Mouse (Mus musculus) heart, adult 2 months (tissue): ENCODE data around the gene Ldhal6b. TPM values are rescaled to one million over a fixed set of nuclear protein-coding genes. Genes with fewer than 3 reads are reported as not detected.

Experiments
- DNase-seq, 2 experiments: peaks; one replicate each; pipeline ENCODE4 v3.0.0; 2021
- H3K27ac ChIP-seq: fragments of 200-600 bp; 2 replicates; pipeline ENCODE4 v1.8.1; 2022
- H3K27me3 ChIP-seq: fragments of 200-500 bp; 2 replicates; pipeline ENCODE4 v1.6.1; 2012; ENCODE audit warnings: mild to moderate bottlenecking, low read length, inconsistent platforms, mixed read lengths; ENCODE audit not compliant: control insufficient read depth, insufficient read depth
- H3K36me3 ChIP-seq: fragments of 200-500 bp; 2 replicates; pipeline ENCODE4 v1.6.1; 2012; ENCODE audit warnings: low read length, inconsistent platforms; ENCODE audit not compliant: control insufficient read depth, insufficient read depth
- H3K4me1 ChIP-seq: fragments of 200-500 bp; 2 replicates; pipeline ENCODE4 v1.6.1; 2011; ENCODE audit warnings: low read length; ENCODE audit not compliant: control insufficient read depth, insufficient read depth
- H3K4me3 ChIP-seq: fragments of 200-600 bp; 2 replicates; pipeline ENCODE4 v1.8.1; 2022
- H3K79me2 ChIP-seq: fragments of 200-500 bp; replicated peaks from 2 replicates; pipeline ENCODE4 v1.6.1; 2012; ENCODE audit warnings: mild to moderate bottlenecking, inconsistent platforms, low read length, moderate library complexity, mixed read lengths; ENCODE audit not compliant: control insufficient read depth, insufficient read depth
- H3K9ac ChIP-seq: fragments of 200-500 bp; 2 replicates; pipeline ENCODE4 v1.6.1; 2012; ENCODE audit warnings: low read depth, mild to moderate bottlenecking, control low read depth, inconsistent platforms, low read length, mixed read lengths
- CTCF ChIP-seq: fragments of 200-600 bp; IDR thresholded peaks from 2 replicates; pipeline ENCODE4 v1.8.1; 2022; ENCODE audit warnings: antibody characterized with exemption, mild to moderate bottlenecking, moderate library complexity
- EP300 ChIP-seq: fragments of 200-500 bp; IDR thresholded peaks from 2 replicates; pipeline ENCODE4 v1.6.1; 2011; ENCODE audit warnings: low read depth, low read length, control low read depth; ENCODE audit not compliant: insufficient read depth
- POLR2A ChIP-seq: fragments of 200-500 bp; IDR thresholded peaks from 2 replicates; pipeline ENCODE4 v1.6.1; 2011; ENCODE audit warnings: mild to moderate bottlenecking, low read depth, low read length, control low read depth; ENCODE audit not compliant: insufficient read depth
- WGBS: fragments of 180-500 bp; shearing (Covaris S2); methylation state at CpG from one replicate; pipeline ENCODE4 v1.1.7; 2018; 5-methylcytosine and 5-hydroxymethylcytosine counted together
- intact Hi-C: fragments of 180-260 bp; cut with DNase I; formaldehyde crosslinking; loops from one replicate; pipeline ENCODE4 v1.15.1; 2025
- polyA plus RNA-seq: library from polyadenylated mRNA; depleted of rRNA; stranded (reverse); fragments of >200 nt; gene quantifications from 2 replicates; pipeline ENCODE4 v1.2.3, GENCODE M21; 2012
- total RNA-seq, 2 experiments: library from RNA; stranded (reverse); gene quantifications; 2 replicates each; pipeline ENCODE4 v1.2.3; 2021

Ldhal6b gene
- total and polyA plus RNA-seq, 3 experiments, result 0.21 to 0.49 (median 0.36) TPM

GRCm38 (mm10) chr17:5388351-5388750, 30.2 kb downstream of the Ldhal6b start:
- no peaks in the 10 kb centered on the region for H3K79me2 ChIP-seq
- no peaks in the 10 kb centered on the region for H3K27me3 ChIP-seq
- no peak overlapping the region for H3K27ac ChIP-seq
- TF ChIP-seq CTCF (no peak), POLR2A (no peak), EP300 (no peak)
- no peaks in the 10 kb centered on the region for H3K36me3 ChIP-seq
- H3K4me1 ChIP-seq, result no peaks in the 10 kb centered on the region
- DNase-seq, result no peak
- no peak overlapping the region for H3K4me3 ChIP-seq
- H3K9ac ChIP-seq, result no peak overlapping the region
- intact Hi-C loops, result no loop called here
- 80% methylated on average over 3 of the region's 3 CpGs for WGBS

GRCm38 (mm10) chr17:5386885-5387545, 31.6 kb downstream of the Ldhal6b start:
- H3K27me3 ChIP-seq, result no peaks in the 10 kb centered on the region
- H3K9ac ChIP-seq, result no peak overlapping the region
- no peak for TF ChIP-seq POLR2A
- no peak for TF ChIP-seq CTCF
- TF ChIP-seq EP300, result no peak
- H3K4me3 ChIP-seq, result no peak overlapping the region
- no peak overlapping the region for H3K27ac ChIP-seq
- H3K4me1 ChIP-seq, result no peaks in the 10 kb centered on the region
- intact Hi-C loops, result no loop called here
- 75% methylated on average over 12 of the region's 12 CpGs for WGBS
- DNase-seq, result no peak
- H3K79me2 ChIP-seq, result no peaks in the 10 kb centered on the region
- no peaks in the 10 kb centered on the region for H3K36me3 ChIP-seq

GRCm38 (mm10) chr17:5385694-5386093, 32.9 kb downstream of the Ldhal6b start:
- WGBS, result 86% methylated on average over 1 of the region's 1 CpGs
- Histone ChIP-seq H3K79me2 (no peaks in the 10 kb centered on the region), H3K4me1 (no peaks in the 10 kb centered on the region), H3K4me3 (no peak overlapping the region), H3K36me3 (no peaks in the 10 kb centered on the region), H3K27ac (no peak overlapping the region), H3K9ac (no peak overlapping the region), H3K27me3 (no peaks in the 10 kb centered on the region)
- intact Hi-C loops, result no loop called here
- no peak for TF ChIP-seq CTCF
- TF ChIP-seq EP300, result no peak
- TF ChIP-seq POLR2A, result no peak
- DNase-seq, result no peak

GRCm38 (mm10) chr17:5377930-5378310, 40.6 kb downstream of the Ldhal6b start:
- intact Hi-C loops, result no loop called here
- no peak for DNase-seq
- no peak overlapping the region for H3K27ac ChIP-seq

GRCm38 (mm10) chr17:5377151-5377929, 41.2 kb downstream of the Ldhal6b start:
- no peak for TF ChIP-seq POLR2A
- no peak for TF ChIP-seq CTCF
- TF ChIP-seq EP300, result no peak

More at GRCm38 (mm10) chr17:5377930-5378310, 40.6 kb downstream of the Ldhal6b start:
- Histone ChIP-seq H3K27me3 (no peaks in the 10 kb centered on the region), H3K4me3 (no peak overlapping the region), H3K9ac (no peak overlapping the region), H3K36me3 (no peaks in the 10 kb centered on the region), H3K4me1 (no peaks in the 10 kb centered on the region), H3K79me2 (no peaks in the 10 kb centered on the region)
- 30% methylated on average over 7 of the region's 7 CpGs for WGBS
- TF ChIP-seq EP300 (no peak), POLR2A (no peak), CTCF (no peak)

GRCm38 (mm10) chr17:5372951-5373350, 45.6 kb downstream of the Ldhal6b start:
- 78% methylated on average over 8 of the region's 8 CpGs for WGBS
- H3K4me1 ChIP-seq, result no peaks in the 10 kb centered on the region; the same call in 1 of the 2 replicates
- no peak overlapping the region for H3K27ac ChIP-seq
- intact Hi-C loops, result no loop called here
- no peak overlapping the region for H3K4me3 ChIP-seq
- TF ChIP-seq POLR2A (no peak), EP300 (no peak), CTCF (no peak)
- H3K79me2 ChIP-seq, result no peaks in the 10 kb centered on the region
- no peaks in the 10 kb centered on the region for H3K36me3 ChIP-seq
- H3K9ac ChIP-seq, result no peak overlapping the region
- DNase-seq, result no peak
- no peaks in the 10 kb centered on the region for H3K27me3 ChIP-seq

More at GRCm38 (mm10) chr17:5377151-5377929, 41.2 kb downstream of the Ldhal6b start:
- H3K36me3 ChIP-seq, result no peaks in the 10 kb centered on the region
- WGBS, result 41% methylated on average over 11 of the region's 11 CpGs
- no peak for DNase-seq
- no peaks in the 10 kb centered on the region for H3K79me2 ChIP-seq
- intact Hi-C loops, result no loop called here
- no peak overlapping the region for H3K4me3 ChIP-seq
- no peak overlapping the region for H3K9ac ChIP-seq
- H3K27me3 ChIP-seq, result no peaks in the 10 kb centered on the region
- no peaks in the 10 kb centered on the region for H3K4me1 ChIP-seq
- H3K27ac ChIP-seq, result no peak overlapping the region
